Mouse (Mus musculus) left cerebral cortex, adult 8-10 months (tissue): ENCODE data around the gene Pgs1. TPM values are rescaled to one million over a fixed set of nuclear protein-coding genes. Genes with fewer than 3 reads are reported as not detected.

Experiments used
- DNase-seq, 2 experiments: peaks; one replicate each; pipeline ENCODE4 v3.0.0; 2022; ENCODE audit warnings: low spot score in 2 of 2
- total RNA-seq, 4 experiments: library from RNA; stranded (reverse); gene quantifications; 2 replicates each; pipeline ENCODE4 v1.2.4; 2022

The Pgs1 gene
- total RNA-seq, 4 experiments from 2014 or later = 77.9 to 92.4 (median 82.4) TPM

- DNase-seq = no peak
Observed at GRCm38 (mm10) chr11:117999260-117999934, 13.3 kb downstream of the Pgs1 start.

DNA sequence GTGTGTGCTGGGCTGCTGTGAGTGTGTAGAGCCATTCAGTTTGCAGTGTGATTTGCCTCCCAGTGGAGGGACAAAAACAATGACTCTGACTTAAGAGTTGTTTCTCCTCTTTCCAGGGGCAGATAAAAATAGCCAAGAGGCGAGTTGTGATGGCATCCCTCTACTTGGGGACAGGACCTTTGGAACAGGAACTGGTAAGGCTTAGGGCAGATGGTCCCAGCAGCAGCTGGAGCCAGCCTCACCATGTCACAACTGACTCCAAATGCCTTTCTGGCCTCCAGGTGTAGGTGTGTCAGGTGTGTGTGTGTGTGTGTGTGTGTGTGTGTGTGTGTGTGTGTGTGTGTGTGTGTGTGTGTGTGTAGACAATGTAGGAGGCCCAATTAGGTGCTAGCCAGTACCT, 14.0 kb downstream of the Pgs1 start:
- DNase-seq = no peak

GRCm38 (mm10) chr11:118000565-118001215, 14.6 kb downstream of the Pgs1 start:
- no peak for DNase-seq

- no peak for DNase-seq
Observed at GRCm38 (mm10) chr11:118003176-118003575, 17.1 kb downstream of the Pgs1 start.

- DNase-seq = no peak
Observed at GRCm38 (mm10) chr11:118003718-118004117, 17.6 kb downstream of the Pgs1 start.

GRCm38 (mm10) chr11:118004217-118004616, 18.1 kb downstream of the Pgs1 start:
- DNase-seq = no peak

DNA sequence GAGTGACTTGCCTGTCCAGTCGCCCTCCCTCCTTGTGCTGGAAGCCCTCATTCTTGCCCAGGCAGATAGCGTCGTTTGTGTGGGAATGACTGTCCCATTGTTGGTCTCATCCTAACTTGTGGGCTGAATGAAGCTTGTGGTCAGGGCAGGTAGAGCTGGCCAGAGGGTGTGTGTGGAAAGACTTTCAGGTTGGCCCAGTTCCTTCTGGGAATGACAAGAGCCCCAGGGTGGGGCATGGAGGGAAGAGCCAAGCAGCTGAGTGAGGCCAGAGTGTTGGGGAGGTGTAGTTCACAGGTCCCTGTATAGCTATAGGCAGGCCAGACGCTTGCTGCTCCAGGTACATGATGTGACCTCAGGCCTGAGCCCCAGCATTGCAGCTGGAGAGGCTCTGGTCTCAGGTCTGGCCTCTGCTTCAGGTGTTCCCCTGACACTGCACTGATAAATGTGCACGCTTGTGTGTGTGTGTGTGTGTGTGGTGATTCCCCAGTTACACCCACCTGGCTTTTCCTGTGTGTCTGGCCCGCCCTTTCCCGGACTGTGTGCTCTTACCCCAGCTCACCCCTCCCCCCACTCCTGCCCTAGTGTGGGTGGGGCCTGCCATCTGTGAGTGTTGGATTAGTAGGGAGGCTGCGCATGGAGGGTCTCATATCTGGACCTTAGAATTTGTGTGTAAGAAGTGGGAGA, 21.5 kb downstream of the Pgs1 start:
- no peak for DNase-seq

- DNase-seq = no peak
Observed at GRCm38 (mm10) chr11:118008144-118008805, 22.2 kb downstream of the Pgs1 start.

DNA sequence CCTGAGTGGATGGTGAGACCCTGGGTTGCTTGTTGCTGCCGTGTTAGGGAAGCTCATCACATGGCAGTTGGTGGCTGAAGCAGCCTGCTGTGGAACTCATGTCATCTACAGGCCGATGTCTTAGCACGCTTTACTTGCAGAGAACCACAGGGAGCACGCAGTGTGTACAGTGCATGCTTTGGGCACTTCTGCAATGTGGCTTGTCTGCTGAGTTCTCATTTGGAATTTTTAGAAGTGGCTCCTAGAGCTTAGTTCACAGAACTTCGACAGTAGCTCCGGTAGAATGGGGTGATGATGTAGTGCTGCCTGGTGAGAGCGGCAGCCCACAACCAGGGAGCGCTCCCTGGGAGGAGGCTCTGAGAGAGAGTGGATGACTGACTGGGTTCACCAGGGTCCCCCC, 22.8 kb downstream of the Pgs1 start:
- no peak for DNase-seq

- no peak for DNase-seq
Observed at GRCm38 (mm10) chr11:118009865-118010571, 23.9 kb downstream of the Pgs1 start.

DNA sequence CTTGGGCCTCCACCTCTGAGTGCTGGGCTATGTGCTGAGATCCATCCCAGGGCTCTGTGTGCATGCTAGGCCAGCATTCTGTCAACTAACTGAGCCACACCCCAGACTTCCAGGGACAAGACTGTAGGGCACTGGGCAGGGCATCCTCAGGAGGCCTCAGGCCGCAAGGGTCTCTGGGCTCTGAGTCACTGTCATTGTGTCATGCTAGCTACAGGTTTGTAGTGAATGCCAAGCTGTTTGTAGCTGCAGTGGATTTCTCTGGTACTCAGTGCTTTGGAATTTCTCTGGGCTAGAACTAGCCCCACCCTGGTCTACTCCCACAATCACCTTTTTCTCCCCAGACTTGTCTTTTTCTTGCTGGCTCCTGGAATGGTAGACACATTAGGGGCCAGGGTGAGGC, 26.5 kb downstream of the Pgs1 start:
- DNase-seq = no peak

GRCm38 (mm10) chr11:118013339-118013738, 27.2 kb downstream of the Pgs1 start:
- DNase-seq = no peak

- no peak for DNase-seq
Observed at GRCm38 (mm10) chr11:118014391-118014995, 28.4 kb downstream of the Pgs1 start.

DNA sequence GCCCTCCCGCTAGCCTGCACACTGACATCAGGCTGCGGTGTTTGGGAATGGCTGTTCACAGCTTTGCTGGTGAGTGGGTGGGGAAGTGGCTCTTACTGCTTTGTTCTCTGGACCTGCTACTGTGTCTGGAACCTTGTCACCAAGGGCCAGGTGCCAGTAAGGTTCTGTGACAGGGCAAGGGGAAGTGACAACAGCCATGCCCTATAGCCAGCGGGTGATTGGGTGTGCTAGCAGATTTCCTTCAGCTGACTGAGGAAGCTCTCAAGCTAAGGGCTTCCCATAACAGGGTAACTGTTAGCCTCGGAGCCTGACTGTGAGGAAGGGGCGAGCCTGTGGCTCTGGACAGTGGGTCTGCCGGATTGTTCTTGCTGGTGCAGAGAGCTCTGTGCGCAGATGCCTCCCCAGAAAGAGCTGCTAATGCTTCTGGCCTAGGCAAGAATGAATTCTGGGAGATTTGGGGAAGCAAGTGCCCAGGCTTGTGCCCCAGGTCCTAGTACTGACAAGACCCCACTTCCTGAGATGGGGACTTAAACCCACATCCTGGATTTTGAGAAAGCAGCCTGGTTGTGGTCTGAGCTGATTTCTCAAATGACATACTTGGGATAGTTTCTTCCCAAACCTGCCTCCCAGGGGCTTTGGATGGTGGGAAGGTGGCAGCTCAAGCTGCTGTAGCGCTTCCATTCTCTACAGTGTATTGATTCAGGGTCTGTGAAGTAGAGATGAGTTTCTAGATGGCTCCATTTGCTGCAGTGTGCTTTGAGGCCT, 29.5 kb downstream of the Pgs1 start:
- DNase-seq = no peak

DNA sequence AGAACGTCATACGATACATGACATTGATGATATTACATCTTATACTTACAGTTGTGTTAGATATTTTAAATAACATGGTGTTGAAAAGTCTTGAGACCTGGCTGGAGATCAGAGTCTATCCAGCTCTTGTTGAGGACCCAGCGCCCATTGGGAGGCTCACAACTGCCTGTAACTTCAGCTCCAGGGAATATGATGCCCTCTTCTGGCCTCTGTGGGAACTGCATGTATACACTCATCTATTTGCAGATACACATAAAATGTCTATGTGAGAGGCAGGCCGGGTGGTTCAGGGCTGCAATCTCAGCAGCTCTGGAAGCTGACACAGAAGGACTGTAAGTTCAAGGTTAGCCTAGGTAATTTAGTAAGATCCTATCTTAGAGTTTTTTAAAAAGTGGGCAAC, 32.2 kb downstream of the Pgs1 start:
- no peak for DNase-seq

DNA sequence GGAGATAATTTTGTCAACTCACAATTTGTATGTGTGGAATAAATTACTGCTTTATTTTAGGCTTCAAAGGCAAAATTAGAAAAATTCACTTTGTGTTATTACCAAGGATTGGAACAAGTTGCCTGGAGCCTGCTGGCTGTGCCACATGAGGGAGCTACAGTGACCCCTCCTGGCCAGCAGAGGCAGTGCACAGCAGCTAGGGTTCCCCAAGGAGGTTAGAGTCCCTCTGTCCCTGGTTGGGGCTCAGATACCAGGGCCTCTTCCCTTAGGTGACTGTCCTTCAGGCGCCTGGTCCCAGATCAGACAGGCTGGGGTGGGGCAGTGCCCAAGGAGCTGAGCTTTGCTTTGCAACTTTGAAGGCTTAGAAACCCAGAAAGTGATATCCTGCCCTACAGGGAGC, 35.7 kb downstream of the Pgs1 start:
- peak; percentile 37 to 63 for DNase-seq

DNA sequence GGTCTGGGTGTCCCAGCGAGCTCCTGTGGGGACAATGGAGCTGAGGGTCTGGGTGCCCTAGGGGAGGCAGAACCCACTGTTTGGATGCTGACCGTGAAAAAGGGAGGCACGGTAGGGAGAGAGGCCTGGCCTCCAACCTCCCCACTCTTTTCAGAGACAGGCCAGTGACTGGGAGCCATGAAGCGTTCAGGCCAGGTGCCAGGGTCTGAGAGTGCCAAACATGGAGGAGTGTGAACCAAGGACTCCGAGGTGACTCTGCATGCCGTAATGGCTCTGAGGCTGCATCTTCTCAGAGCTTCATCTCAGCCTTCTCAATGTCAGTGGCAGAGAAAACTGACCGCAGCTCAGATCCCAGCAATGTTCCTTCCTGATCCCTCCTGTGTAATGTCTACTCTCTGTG, 37.4 kb downstream of the Pgs1 start:
- DNase-seq = no peak

DNA sequence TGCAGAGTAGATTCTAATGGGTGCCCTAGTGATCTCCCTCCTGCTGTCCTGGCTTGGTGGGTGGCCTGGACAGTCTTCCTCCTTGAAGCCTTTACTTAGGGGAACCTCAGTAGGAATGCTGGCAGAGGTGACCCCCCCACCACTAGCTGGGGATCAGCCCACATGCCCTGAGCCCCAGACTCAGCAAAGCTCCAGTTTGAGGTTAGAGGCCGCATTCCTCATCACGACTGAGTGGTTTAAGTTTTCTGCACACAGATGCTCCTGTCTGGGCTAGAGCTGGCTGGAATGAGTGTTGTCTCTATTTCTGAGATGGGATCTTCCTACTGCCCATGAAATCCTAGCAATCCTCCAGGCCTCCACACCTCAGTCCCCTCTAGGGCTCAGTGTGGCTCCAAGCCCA, 38.0 kb downstream of the Pgs1 start:
- no peak for DNase-seq

GRCm38 (mm10) chr11:118029170-118029569, 43.1 kb downstream of the Pgs1 start:
- DNase-seq = no peak

DNA sequence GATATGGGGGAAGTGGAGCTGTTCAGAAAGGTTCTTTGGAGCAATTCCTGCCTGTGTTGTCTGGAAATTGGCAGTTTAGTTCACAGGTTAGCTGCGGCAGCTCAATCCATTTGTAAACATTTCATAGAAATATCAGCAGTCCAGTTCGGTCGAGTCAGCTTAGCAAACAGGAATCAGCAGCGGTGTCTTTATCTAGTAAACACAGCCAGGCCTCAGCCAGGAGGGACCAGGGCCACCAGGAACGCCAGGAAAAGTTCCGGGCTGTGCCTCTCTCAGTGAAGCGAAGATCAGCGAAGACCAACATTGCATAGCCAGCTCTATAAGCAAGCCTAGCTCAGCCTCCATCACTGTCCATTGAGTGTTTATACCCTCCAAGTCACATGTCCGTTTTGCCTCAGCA, 45.0 kb downstream of the Pgs1 start:
- DNase-seq = no peak
